Mouse (Mus musculus) testis, adult 2 months (tissue): ENCODE measurements around the gene Tns2. TPM values are rescaled to one million over a fixed set of nuclear protein-coding genes. Genes with fewer than 3 reads are reported as not detected.
A peak's percentile ranks its signal among the peaks of the same experiment; 100 is the strongest.

Source experiments
- H3K27ac ChIP-seq: fragments of 200-500 bp; 2 replicates; pipeline ENCODE4 v1.5.1; 2012; ENCODE audit warnings: low read depth, low read length; ENCODE audit not compliant: control insufficient read depth, insufficient read depth
- H3K27me3 ChIP-seq: fragments of 200-500 bp; 2 replicates; pipeline ENCODE4 v1.6.1; 2012; ENCODE audit warnings: mild to moderate bottlenecking, low read length, moderate library complexity; ENCODE audit not compliant: control insufficient read depth, insufficient read depth
- H3K36me3 ChIP-seq: fragments of 200-500 bp; 2 replicates; pipeline ENCODE4 v1.6.1; 2012; ENCODE audit warnings: mild to moderate bottlenecking, low read length; ENCODE audit not compliant: control insufficient read depth, insufficient read depth
- H3K4me1 ChIP-seq: fragments of 200-500 bp; 2 replicates; pipeline ENCODE4 v1.6.1; 2012; ENCODE audit warnings: low read length; ENCODE audit not compliant: control insufficient read depth, insufficient read depth
- H3K4me3 ChIP-seq: fragments of 200-500 bp; 2 replicates; pipeline ENCODE4 v1.5.1; 2012; ENCODE audit warnings: low read depth, mild to moderate bottlenecking, low read length, moderate library complexity, mixed read lengths; ENCODE audit not compliant: control insufficient read depth
- CTCF ChIP-seq: fragments of 200-500 bp; IDR thresholded peaks from 2 replicates; pipeline ENCODE4 v1.5.1; 2012; ENCODE audit warnings: low read depth, mild to moderate bottlenecking, inconsistent platforms, low read length, moderate library complexity; ENCODE audit not compliant: control insufficient read depth, insufficient read depth, insufficient replicate concordance
- POLR2A ChIP-seq: fragments of 200-500 bp; IDR thresholded peaks from 2 replicates; pipeline ENCODE4 v1.6.1; 2012; ENCODE audit warnings: low read depth, mild to moderate bottlenecking, inconsistent platforms, low read length, moderate library complexity; ENCODE audit not compliant: control insufficient read depth
- polyA plus RNA-seq: library from polyadenylated mRNA; depleted of rRNA; stranded (reverse); fragments of >200 nt; gene quantifications from 2 replicates; pipeline ENCODE4 v1.2.3, GENCODE M21; 2012

Gene Tns2
- polyA plus RNA-seq, 1 experiment: 6.9 TPM

GRCm38 (mm10) chr15:102094157-102094556 lies 6.1 kb upstream of the Tns2 start:
- H3K27me3 ChIP-seq: no peaks in the 10 kb centered on the region
- TF ChIP-seq CTCF (no peak), POLR2A (no peak)
- no peak overlapping the region for H3K27ac ChIP-seq
- no peak overlapping the region for H3K4me3 ChIP-seq
- peaks cover 5% of the 10 kb centered on the region for H3K36me3 ChIP-seq
- no peaks in the 10 kb centered on the region for H3K4me1 ChIP-seq

- no peak overlapping the region for H3K4me3 ChIP-seq
- no peak for TF ChIP-seq CTCF
- no peak for TF ChIP-seq POLR2A
- no peak overlapping the region for H3K27ac ChIP-seq
- H3K27me3 ChIP-seq: no peaks in the 10 kb centered on the region
- H3K36me3 ChIP-seq: peaks cover 5% of the 10 kb centered on the region
- H3K4me1 ChIP-seq: peaks cover 1% of the 10 kb centered on the region
Measured at GRCm38 (mm10) chr15:102094988-102095387, 5.2 kb upstream of the Tns2 start.

GRCm38 (mm10) chr15:102097147-102097915 lies 2.9 kb upstream of the Tns2 start:
- Histone ChIP-seq H3K4me1 (peaks cover 12% of the 10 kb centered on the region), H3K27ac (no peak overlapping the region), H3K36me3 (peaks cover 5% of the 10 kb centered on the region), H3K27me3 (no peaks in the 10 kb centered on the region), H3K4me3 (no peak overlapping the region)
- TF ChIP-seq POLR2A (no peak), CTCF (no peak)

- H3K4me1 ChIP-seq: peaks cover 12% of the 10 kb centered on the region
- no peak overlapping the region for H3K27ac ChIP-seq
- peaks cover 5% of the 10 kb centered on the region for H3K36me3 ChIP-seq
- H3K27me3 ChIP-seq: no peaks in the 10 kb centered on the region
- no peak overlapping the region for H3K4me3 ChIP-seq
- TF ChIP-seq CTCF (no peak), POLR2A (no peak)
Measured at GRCm38 (mm10) chr15:102097991-102098555, 2.1 kb upstream of the Tns2 start.

- peaks cover 12% of the 10 kb centered on the region for H3K4me1 ChIP-seq
- H3K4me3 ChIP-seq: no peak overlapping the region
- TF ChIP-seq CTCF (no peak), POLR2A (no peak)
- H3K27me3 ChIP-seq: no peaks in the 10 kb centered on the region
- H3K27ac ChIP-seq: no peak overlapping the region
- H3K36me3 ChIP-seq: peaks cover 2% of the 10 kb centered on the region; the same call in 1 of the 2 replicates
Measured at GRCm38 (mm10) chr15:102099260-102099659, 953 bp upstream of the Tns2 start.

- Histone ChIP-seq H3K4me1 (peaks cover 12% of the 10 kb centered on the region), H3K4me3 (peak overlapping the region; percentile 65), H3K27ac (no peak overlapping the region), H3K36me3 (peaks cover 2% of the 10 kb centered on the region; the same call in 1 of the 2 replicates), H3K27me3 (no peaks in the 10 kb centered on the region)
- TF ChIP-seq POLR2A (no peak), CTCF (no peak)
Measured at GRCm38 (mm10) chr15:102099771-102100160, 447 bp upstream of the Tns2 start.

GRCm38 (mm10) chr15:102100996-102101671 lies 921 bp downstream of the Tns2 start:
- TF ChIP-seq POLR2A (no peak), CTCF (no peak)
- H3K4me1 ChIP-seq: peaks cover 12% of the 10 kb centered on the region
- no peaks in the 10 kb centered on the region for H3K27me3 ChIP-seq
- H3K4me3 ChIP-seq: peak overlapping the region; percentile 65
- H3K36me3 ChIP-seq: no peaks in the 10 kb centered on the region
- H3K27ac ChIP-seq: peak overlapping the region; percentile 62
